Mouse (Mus musculus) cerebellum, adult 9-11 months (tissue): Measurements from ENCODE around the gene Cldnd1.

Experiments used
- DNase-seq: peaks from one replicate; pipeline ENCODE4 v3.0.0; 2022

Gene Cldnd1

DNA sequence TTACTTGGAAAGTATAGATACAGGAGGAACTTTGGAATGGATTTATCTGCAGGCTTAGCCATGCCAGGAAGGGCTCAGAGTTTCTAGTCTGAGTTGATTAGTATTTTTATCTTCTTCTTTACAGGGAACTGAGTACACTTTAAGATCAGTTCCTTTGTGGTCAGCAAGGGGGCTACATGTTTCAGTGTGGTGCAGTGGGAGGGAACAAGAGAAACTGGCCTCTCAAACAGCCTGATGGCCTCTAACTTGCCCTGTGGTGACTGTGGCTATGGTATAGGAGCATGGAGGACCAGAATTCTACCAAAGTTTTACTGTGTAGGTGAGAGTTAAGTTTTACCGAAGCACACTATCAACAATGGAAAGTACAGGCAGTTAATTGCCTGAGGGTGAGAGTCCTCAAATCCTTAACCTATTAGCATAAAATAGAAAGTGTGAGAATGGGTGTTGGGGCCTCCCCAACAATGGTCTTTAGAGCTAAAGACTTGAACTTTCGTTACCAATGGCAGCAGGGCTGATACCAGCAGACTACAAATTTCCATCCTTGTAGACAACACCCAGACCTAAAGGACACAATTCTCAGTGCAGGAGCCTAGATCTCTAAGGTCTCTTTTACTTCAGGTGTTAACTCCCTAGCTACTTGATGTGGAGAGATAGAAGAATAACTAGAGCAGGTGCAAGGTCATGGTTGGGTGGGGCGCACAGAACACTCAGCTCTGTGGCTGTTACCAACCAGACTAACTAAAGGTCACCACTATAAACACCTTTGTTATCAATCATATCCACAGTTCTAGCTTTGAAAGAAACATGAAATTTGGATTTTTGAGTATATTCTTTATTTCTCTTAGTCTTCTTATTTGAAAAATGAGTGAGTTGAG lies 18.9 kb upstream of the Cldnd1 start:
- no peak for DNase-seq

DNA sequence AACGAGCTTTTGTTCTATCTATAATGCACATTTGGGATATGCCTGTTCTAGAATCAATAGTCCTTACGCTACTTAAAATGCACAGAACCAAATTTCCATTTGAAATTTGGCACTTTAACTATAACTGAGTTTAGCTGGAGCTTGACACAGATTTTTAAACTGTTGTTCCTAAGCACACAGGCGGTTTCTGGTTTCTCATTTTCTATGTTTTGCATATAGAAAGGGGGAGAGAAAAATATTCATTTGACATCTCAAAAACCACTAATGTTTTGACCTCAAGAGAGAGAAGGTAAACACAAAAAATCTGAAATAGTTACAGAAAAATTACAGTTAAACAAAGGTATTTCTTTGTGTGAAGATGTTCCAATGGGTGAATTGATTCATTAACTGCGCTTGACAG lies 18.2 kb upstream of the Cldnd1 start:
- DNase-seq = no peak

DNA sequence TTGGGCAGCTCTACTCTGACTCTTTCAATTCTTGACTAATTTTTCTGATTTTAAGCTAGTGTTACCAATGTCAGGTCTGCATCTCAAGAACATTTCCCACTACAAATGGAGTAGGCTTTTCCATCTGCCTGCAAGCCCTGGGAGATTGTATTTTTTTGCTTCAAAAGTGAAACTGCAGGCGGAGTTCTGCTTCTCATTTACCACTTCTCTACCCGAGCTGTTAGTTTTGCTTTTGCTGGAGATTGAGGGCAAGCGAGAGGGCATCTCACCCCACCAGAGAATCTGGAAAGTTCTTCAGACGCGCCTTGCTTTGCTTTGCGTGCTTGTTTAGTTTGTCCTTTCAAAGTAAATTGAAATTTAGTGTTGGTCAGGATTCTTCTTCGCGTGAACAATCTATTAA lies 15.5 kb upstream of the Cldnd1 start:
- no peak for DNase-seq

DNA sequence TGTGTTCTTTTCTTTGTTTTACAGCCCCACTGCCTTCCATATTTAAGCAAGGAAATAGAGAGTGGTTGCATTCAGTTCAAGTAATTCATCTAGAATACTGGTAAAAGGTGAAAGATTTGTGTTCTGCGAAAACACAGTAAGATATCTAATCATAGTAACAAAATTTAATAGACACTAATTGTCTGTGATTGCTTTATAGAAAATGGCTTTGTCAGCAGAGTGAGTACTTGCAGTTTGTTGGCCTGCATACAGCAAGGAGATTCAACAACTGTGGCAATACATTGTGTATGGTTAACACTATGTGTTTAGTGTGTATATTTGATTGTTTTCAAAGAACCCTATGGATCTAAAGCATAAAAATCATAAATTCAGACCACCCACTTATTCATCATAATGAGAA lies 14.6 kb upstream of the Cldnd1 start:
- no peak for DNase-seq

DNA sequence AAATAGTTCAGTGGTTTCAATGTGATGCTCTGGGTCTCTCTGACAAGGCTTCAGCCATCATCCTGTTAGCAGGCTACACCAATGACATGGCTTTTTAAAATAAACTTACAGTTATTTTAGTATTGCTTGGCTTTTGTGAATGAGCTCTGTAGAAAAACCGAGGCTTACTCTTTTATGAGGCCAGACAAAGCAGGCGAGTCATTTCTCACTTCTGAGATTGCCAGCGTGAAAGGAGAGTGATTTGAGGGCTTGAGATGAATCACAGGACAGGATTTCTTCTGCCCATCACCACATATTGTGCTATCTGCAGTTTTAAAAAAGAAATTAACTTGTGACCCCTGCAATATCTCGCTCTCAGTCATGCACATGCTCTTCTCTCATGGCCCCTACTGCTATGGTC lies 12.7 kb upstream of the Cldnd1 start:
- DNase-seq = no peak

DNA sequence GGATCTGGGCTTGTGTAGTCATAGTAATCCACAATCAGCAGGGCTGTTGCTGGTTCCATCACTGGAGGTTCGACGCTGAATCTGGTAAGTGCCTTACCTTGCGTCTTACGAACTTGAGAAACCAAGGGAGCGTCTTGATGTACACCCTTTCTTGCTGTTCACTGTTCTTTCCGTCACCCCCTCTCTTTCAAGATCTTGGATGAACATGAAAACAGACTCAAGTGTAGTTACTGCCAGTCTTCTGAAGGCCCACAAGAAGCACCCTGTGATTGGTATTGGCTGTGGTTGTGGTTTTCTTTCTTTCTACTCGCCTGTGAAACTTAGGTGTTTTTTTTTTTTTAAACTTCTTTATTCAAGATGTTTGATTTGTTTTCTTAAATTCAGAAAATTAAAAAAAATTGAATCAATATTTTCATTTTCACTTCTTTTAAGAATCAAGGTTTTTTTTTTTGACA lies 9.0 kb upstream of the Cldnd1 start, which contains the start of gene Gpr15:
Gene Gpr15, minus strand, starts transcription at position 405 of the 455 bp plus-strand sequence.
- no peak for DNase-seq

DNA sequence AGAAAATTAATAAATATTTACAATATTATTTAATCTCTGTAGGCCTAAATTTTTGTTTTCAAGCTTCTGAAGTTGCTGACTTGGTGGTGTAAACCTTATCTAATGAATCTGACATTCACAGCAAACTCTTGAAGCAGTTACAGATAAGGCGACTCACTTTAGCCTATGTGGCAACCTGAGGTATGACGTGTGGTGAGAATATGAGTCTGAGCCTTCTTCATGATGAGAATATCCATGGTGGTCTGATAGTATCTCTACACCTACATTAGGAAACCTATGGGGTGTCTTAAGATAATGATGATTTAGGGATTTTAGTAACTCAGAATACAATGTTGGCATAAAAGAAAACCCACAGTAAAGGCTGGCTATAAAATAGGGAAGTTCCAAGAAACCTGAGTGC lies 5.4 kb upstream of the Cldnd1 start:
- DNase-seq = no peak

DNA sequence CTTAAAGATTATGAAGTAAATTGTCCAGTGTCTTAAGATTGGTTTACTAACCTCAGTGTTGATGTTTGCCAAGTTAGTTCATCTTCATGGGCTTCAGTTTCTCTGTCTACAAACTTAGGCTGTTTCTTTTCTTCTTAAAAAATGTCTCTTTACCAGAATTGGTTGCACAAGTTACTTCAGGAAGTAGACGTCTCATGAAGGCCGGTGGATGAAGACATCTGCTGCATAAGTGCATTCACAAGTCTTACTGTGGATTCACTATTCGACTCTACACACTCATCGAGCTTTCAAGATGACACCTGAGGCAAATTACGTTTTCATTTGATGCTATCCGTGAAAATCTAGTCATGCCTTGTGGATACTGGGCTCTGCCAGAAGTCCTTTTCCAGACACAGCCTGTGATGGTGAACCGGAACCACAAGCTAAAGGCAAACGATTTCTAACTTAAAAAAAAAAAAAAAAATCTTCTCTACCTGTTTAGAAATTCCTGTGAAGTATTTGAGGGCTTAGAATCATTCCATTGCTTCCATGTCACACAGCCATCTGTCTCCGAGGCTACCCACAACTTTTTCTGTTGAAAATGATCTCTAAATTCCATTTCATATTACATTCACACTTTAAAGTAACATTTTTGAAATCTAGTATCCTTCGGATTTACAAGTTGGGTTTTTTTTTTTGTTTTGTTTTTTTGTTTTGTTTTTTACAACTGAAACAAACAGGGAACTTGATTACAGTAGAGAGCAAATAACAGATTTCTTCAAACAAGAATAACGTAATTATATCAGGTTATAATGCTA lies 832 bp upstream of the Cldnd1 start:
- peak; percentile 21 for DNase-seq

DNA sequence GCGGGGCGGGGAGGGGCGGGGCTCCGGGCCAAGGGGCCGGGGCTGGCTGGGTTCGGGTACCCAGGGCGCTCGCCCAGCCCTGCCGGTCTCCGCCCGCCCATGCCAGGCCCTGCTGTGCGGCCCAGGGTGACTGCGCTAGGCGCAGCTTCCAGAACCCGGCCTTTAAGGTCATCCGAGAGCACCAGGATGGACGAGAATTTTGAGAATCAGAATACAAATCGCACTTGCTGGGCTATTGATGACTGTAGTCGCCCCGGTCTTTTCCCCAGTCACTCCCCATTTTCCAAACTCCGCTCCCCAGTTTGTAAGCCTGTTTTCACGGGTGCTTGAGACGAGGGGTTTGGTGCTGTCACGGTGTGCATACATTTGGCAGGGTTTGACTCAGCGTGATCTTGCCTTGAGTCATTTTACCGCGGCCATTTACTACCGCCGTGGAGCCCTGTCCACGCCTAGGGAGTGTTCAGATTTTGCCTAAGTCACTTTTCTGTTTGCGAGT lies 514 bp downstream of the Cldnd1 start:
- DNase-seq = no peak

DNA sequence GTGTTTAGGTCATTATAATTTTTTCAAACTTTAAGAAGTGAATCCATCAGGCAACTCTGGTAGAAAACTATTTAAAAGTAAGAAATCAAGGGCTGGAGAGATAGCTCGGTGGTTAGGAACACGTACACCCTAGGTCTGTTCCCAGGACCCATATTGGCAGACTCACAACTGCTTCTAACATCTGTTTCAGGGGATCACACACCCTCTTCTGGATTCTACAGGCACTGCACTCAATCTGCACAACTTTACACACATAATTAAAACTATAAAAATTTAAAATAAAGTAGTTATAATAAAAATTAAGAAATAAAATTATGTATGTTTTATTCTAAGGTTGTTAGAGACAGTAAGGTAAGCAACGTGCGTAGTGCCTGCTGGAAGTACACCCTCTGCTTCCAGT lies 10.5 kb downstream of the Cldnd1 start:
- DNase-seq = no peak

DNA sequence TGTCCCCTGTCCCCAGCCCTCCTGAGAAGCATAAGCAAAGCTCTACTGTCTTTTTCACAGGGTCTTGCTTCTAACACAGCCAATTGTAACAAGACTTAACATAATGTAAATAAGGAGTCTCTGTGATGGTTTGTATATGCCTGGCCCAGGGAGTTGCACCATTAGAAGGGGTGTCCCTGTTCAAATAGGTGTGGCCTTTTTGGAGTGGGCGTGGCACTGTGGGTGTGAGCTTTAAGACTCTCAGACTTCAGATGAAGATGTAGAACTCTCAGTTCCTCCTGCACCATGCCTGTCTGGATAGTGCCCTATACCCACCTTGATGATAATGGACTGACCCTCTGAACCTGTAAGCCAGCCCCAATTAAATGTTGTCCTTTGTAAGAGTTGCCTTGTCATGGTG lies 11.1 kb downstream of the Cldnd1 start:
- DNase-seq = no peak

DNA sequence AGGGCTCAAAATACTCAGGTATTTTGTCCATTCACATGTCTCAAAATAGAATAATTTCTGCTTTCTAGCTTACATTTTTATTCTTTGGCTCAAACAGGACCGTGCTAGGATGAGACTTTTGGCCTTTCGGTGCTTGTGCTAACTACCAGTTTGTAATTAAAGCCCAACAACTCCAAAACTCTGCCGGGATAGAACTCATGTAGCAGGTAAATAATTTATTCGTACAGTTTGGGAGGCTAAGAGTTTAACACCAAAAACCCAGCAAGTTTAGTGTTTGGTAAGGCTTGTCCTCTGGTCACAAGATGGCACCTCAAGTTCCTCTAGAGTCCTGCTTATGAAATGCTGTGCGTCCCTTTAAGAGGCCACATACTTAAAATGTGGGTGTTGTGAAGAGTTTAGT lies 13.0 kb downstream of the Cldnd1 start:
- no peak for DNase-seq

DNA sequence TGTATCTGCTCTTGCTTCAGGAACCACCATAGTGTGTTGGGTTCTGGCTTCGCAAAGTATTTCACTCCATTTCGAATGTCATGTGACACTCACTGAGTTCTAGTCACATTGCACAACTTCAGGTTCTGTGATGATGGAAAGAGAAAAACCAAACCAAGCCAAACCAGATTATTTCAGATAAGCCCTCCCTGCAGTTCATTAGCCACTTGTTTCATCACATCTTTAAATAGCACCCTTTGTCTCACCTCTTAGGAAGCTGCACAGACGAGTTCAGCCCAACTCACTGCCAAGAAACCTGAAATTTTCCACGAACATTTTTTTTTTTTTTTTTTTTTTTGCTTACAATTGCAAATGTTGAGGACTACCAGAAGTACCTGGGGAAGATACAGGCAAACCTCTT lies 19.0 kb downstream of the Cldnd1 start:
- DNase-seq = no peak

DNA sequence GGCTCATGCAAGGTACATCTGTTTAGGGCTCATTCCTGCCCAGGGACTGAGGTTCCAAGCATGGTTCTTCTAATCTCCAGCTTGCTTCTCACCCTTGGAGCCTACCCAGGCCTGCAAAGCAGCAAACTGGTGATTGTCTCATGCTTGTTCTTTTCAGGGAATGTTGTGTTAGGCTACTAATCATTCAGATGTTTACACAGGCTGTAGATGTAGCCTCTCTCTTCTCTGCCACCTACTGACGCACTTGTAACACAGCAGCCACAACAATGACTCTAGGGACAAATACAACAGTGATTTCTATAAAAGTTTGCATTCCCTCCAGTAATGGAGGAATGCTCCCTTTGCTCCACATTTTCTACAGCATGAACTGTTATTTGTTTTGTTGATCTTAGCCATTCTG lies 23.6 kb downstream of the Cldnd1 start:
- DNase-seq = no peak

DNA sequence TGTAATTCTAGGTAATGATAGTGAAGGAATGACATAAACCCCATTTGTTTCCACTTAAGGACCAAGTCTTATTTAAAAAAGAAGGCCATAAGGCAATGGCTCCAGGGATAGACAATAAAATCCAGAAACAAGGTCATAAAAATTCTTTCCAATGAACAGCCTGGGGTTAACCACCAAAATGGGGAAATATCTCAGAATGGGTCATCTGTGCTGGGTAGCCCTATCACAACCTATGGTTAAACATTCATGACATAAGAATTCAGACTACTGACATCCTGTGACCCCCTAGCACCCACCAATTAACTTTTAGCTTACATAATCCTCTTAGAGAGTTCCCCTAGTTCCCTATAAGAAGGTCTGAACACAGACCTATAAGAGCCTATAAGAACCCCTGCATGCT lies 28.5 kb downstream of the Cldnd1 start:
- DNase-seq = no peak

DNA sequence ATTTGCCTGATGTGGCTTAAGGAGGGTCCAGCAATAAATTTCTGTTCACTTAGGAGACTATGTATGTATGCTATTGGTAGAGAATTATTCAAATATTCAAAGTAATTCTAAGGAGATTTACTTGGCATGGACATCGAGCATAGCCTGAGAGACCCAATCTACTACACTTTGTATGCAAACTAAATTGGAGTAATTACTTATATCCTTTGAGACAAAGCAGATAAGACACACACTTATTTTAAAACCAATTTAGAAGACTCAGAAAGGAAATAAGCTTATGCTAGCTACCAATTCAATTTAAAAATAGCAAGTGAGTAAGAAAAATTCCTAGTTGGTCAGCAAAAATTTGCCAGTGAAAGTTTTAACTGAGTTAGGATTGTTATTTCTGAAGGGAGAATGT lies 35.4 kb downstream of the Cldnd1 start, which contains the start of gene Olfr172:
Gene Olfr172, minus strand, starts transcription at position 101 of the 400 bp plus-strand sequence.
- DNase-seq = no peak
